Mouse (Mus musculus): ENCODE results near the gene Nfkbib.

DNA sequence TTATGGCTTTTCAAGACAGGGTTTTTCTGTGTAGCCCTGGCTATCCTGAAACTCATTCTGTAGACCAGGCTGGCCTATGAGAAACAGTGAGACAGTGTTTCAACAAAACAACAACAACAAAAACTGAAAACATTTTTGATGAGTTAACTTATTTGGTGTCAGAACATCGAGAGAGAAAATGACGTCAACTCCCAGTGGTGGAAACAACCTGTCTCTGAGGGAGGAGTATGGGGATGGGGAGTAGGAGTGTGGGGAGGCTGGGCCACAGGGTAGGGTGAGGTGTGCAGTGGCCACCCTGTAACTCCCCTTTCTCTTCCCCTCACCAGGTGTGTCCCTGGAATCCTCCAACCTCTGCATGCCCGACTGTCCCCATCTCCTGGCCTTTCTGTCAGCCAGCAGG, 27.2 kb upstream of the Nfkbib start:
- no peak for TF ChIP-seq CTCF (IDR thresholded peaks at IDR 0.05; ENCODE audit: low read depth)
- no peak for TF ChIP-seq EP300 (optimal IDR thresholded peaks at IDR 0.05)

All from stomach, postnatal 0 days (tissue).